Mouse (Mus musculus) gastrocnemius, postnatal 25 days (tissue): ENCODE measurements around the gene Nedd8. TPM values are rescaled to one million over a fixed set of nuclear protein-coding genes. Genes with fewer than 3 reads are reported as not detected.

Experiments used
- DNase-seq: peaks from one replicate; pipeline ENCODE4 v3.0.0; 2022
- total RNA-seq, 2 experiments: library from RNA; stranded (reverse); gene quantifications; 1 replicate in 1 of 2; 2 replicates in 1 of 2; pipeline ENCODE4 v1.2.3; 2021

Nedd8 gene
- total RNA-seq, 2 experiments from 2014 or later, result 180 to 191 TPM

DNA sequence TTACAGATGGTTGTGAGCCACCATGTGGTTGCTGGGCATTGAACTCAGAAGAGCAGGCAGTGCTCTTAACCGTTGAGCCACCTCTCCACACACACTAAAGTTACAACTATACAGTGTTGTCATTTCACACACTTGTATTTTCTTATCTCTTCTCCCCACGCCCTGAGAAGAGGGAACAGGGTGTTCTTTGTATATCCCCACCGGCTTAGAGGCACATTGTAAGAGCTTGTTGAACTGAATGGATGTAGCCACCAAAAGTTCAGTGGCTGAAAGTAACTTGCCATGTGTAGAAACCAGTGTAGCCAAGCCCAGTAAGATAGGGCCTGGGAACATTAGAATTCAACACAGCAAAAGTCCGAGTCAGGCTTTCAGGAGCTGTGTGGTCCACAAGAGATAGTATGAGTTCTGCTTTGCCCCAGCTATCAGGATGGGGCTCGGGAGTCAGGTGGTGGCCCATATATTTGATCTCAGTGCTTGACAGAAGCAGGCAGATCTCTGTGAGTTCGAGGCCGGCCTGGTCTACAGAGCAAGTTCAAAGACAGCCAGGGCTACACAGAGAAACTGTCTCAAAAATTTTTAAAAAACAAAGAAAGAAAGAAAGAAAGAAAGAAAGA is 57.3 kb downstream of the Nedd8 start:
- no peak for DNase-seq

DNA sequence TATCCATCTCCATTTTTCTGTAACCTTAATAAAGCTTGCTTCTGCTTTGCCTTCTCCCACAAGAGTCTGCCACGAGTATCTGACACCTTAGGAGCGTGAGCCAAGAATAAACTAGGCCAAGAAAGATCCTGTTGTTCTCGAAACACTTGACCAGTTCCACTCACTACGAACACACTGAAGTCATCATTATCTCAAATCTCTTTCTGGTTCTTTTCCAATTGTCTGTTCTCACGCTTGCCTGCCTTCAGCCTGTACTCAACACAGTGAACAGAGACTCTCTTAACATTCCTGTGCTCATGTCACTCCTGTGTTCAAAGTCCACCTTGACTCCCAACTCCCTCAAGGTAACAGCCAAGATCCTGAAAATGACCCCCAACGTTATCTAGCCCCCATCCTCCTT is 58.6 kb downstream of the Nedd8 start:
- DNase-seq, result no peak

Other genes with a start within 250 kb of the Nedd8 start
- 10 to 100 TPM; 42.1 to 47.7 TPM for gene Dhrs4, start 193.4 kb downstream of the Nedd8 start, total RNA-seq
- gene Carmil3, start 181.5 kb downstream of the Nedd8 start, total RNA-seq, result under 1 TPM; 0.33 to 0.40 TPM
- gene Cpne6, start 161.7 kb downstream of the Nedd8 start, total RNA-seq, result not detected
- gene Nrl, start 147.1 kb downstream of the Nedd8 start, total RNA-seq, result not detected
- gene Pck2, start 131.9 kb downstream of the Nedd8 start, total RNA-seq, result 1 to 10 TPM; 4.7 to 6.9 TPM
- 100 to 1,000 TPM in 1 of 2 experiments, 10 to 100 TPM in 1; 97.3 to 105 TPM for gene Dcaf11, start 112.1 kb downstream of the Nedd8 start, total RNA-seq
- gene A730061H03Rik, start 111.7 kb downstream of the Nedd8 start, total RNA-seq, result not detected
- gene Fitm1, start 96.5 kb downstream of the Nedd8 start, total RNA-seq, result 100 to 1,000 TPM; 329 to 343 TPM
- gene Psme1, start 94.0 kb downstream of the Nedd8 start, total RNA-seq, result 10 to 100 TPM; 66.4 to 67.6 TPM
- gene Emc9, start 86.8 kb downstream of the Nedd8 start, total RNA-seq, result 10 to 100 TPM; 33.4 to 34.1 TPM
- gene Psme2, start 81.0 kb downstream of the Nedd8 start, total RNA-seq, result 10 to 100 TPM; 42.9 to 58.4 TPM
- gene Rnf31, start 80.4 kb downstream of the Nedd8 start, total RNA-seq, result 10 to 100 TPM; 11.1 to 20.7 TPM
- 1 to 10 TPM; 4.1 to 5.4 TPM for gene Irf9, start 68.6 kb downstream of the Nedd8 start, total RNA-seq
- gene Rec8, start 54.1 kb downstream of the Nedd8 start, total RNA-seq, result under 1 TPM in 1 of 2 experiments, not detected in 1; 0.54 TPM
- gene Ipo4, start 36.2 kb downstream of the Nedd8 start, total RNA-seq, result 10 to 100 TPM; 56.8 to 76.0 TPM
- 1 to 10 TPM in 1 of 2 experiments, under 1 TPM in 1; 0.72 to 1.2 TPM for gene Gm49378, start 34.2 kb downstream of the Nedd8 start, total RNA-seq
- gene Tm9sf1, start 28.3 kb downstream of the Nedd8 start, total RNA-seq, result 10 to 100 TPM; 15.8 to 17.6 TPM
- gene Tssk4, start 21.9 kb downstream of the Nedd8 start, total RNA-seq, result under 1 TPM in 1 of 2 experiments, not detected in 1; 0.24 TPM
- gene Mdp1, start 11.6 kb downstream of the Nedd8 start, total RNA-seq, result 10 to 100 TPM; 15.0 to 17.3 TPM
- gene Gmpr2, start 183 bp downstream of the Nedd8 start, total RNA-seq, result 1 to 10 TPM; 2.4 to 3.3 TPM
- gene Tinf2, start 9.7 kb upstream of the Nedd8 start, total RNA-seq, result 1 to 10 TPM; 7.5 to 8.2 TPM
- gene Tgm1, start 41.8 kb upstream of the Nedd8 start, total RNA-seq, result not detected
- 10 to 100 TPM; 10.3 TPM for gene Rabggta, start 50.1 kb upstream of the Nedd8 start, total RNA-seq
- 10 to 100 TPM; 29.4 to 32.7 TPM for gene Dhrs1, start 73.6 kb upstream of the Nedd8 start, total RNA-seq
- 10 to 100 TPM; 11.3 to 12.0 TPM for gene Nop9, start 73.6 kb upstream of the Nedd8 start, total RNA-seq
- gene Cideb, start 86.3 kb upstream of the Nedd8 start, total RNA-seq, result not detected
- gene Ltb4r2, start 89.3 kb upstream of the Nedd8 start, total RNA-seq, result under 1 TPM in 1 of 2 experiments, not detected in 1; 0.10 TPM
- gene Ltb4r1, start 93.8 kb upstream of the Nedd8 start, total RNA-seq, result not detected
- gene Adcy4, start 112.0 kb upstream of the Nedd8 start, total RNA-seq, result 1 to 10 TPM; 6.4 to 6.5 TPM
- 1 to 10 TPM; 1.3 to 1.7 TPM for gene Ripk3, start 116.7 kb upstream of the Nedd8 start, total RNA-seq
- gene Nfatc4, start 151.0 kb upstream of the Nedd8 start, total RNA-seq, result 1 to 10 TPM; 3.2 to 5.9 TPM
- gene Nynrin, start 181.9 kb upstream of the Nedd8 start, total RNA-seq, result 1 to 10 TPM; 2.6 to 4.1 TPM
- not detected for gene Cbln3, start 212.3 kb upstream of the Nedd8 start, total RNA-seq
- 1 to 10 TPM; 7.0 to 9.1 TPM for gene Khnyn, start 212.8 kb upstream of the Nedd8 start, total RNA-seq
- 10 to 100 TPM; 95.7 to 98.1 TPM for gene Sdr39u1, start 228.2 kb upstream of the Nedd8 start, total RNA-seq